Mouse (Mus musculus) effector memory CD4-positive, alpha-beta T cell, adult 5 months (primary cell): ENCODE measurements around the gene Kif21a. TPM values are rescaled to one million over a fixed set of nuclear protein-coding genes. Genes with fewer than 3 reads are reported as not detected.

Experiments used
- polyA plus RNA-seq: library from polyadenylated mRNA; unstranded; fragments of 100-300 nt; shearing (Covaris generic); gene quantifications from one replicate; pipeline ENCODE4 v1.2.1, GENCODE M21; 2017

Gene Kif21a
- polyA plus RNA-seq: not detected

GRCm38 (mm10) chr15:91049496-91050441 is at the start of gene Kif21a:
Gene Kif21a (minus strand): TSS chr15:91049948.

Other genes starting within 250 kb of the Kif21a start
- gene Abcd2, start 141.9 kb upstream of the Kif21a start, polyA plus RNA-seq: not detected
- gene CN725425, start 149.5 kb upstream of the Kif21a start, polyA plus RNA-seq: not detected